Mouse (Mus musculus): ENCODE data around the gene Fnd3c2. TPM values are rescaled to one million over a fixed set of nuclear protein-coding genes. Genes with fewer than 3 reads are reported as not detected.
A peak's percentile ranks its signal among the peaks of the same experiment; 100 is the strongest.

Fnd3c2 gene
- polyA plus RNA-seq, 1 experiment from 2014 or later = not detected

DNA sequence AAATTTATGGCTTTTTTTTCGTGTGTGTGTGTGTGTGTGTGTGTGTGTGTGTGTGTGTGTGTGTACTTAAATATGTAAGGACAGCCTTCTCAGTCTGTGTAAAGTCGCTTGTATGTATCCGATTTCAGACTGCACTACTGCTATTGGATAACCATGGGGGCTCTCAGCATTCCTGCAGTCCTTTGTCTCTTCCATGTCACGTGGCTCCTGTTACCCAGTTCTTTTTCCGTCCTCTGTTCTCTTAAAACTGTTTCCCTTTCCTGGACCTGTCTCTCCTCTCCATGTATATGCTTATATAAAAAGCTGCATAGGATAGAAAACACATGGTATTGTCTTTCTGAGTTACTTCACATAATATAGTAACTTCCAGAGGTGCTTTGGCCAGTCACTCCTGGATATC, 69.5 kb downstream of the Fnd3c2 start:
- H3K27ac ChIP-seq (replicated peaks) = peak overlapping the region; percentile 89
- peaks cover 6% of the 10 kb centered on the region for H3K36me3 ChIP-seq
- peaks cover 47% of the 10 kb centered on the region for H3K4me1 ChIP-seq
- DNase-seq (ENCODE audit: low spot score) = peak; percentile 35
- no peaks in the 10 kb centered on the region for H3K9me3 ChIP-seq (replicated peaks)
- 15% methylated on average over 5 of the region's 5 CpGs for WGBS
- peak overlapping the region; percentile 64 for H3K4me3 ChIP-seq
- H3K27me3 ChIP-seq (ENCODE audit: low read depth, poor library complexity, severe bottlenecking) = peaks cover 47% of the 10 kb centered on the region

Other genes with a start within 250 kb of the Fnd3c2 start
- gene Magt1, start 243.5 kb downstream of the Fnd3c2 start, polyA plus RNA-seq (2016; fragmentation: Nextera tagmentation; extraction: Ambion mirVana) = 43.9 and 47.3 TPM in 2 replicates
- gene Cox7b, start 239.7 kb downstream of the Fnd3c2 start, polyA plus RNA-seq (2016; fragmentation: Nextera tagmentation; extraction: Ambion mirVana) = 273 and 288 TPM in 2 replicates
- gene Atp7a, start 228.1 kb downstream of the Fnd3c2 start, polyA plus RNA-seq (2016; fragmentation: Nextera tagmentation; extraction: Ambion mirVana) = 19.7 and 22.6 TPM in 2 replicates
- 0.17 and 0.24 TPM in 2 replicates for gene Tlr13, start 112.2 kb downstream of the Fnd3c2 start, polyA plus RNA-seq (2016; fragmentation: Nextera tagmentation; extraction: Ambion mirVana)
- 480 and 609 TPM in 2 replicates for gene Pgk1, start 68.3 kb downstream of the Fnd3c2 start, polyA plus RNA-seq (2016; fragmentation: Nextera tagmentation; extraction: Ambion mirVana)
- 11.3 and 13.3 TPM in 2 replicates for gene Taf9b, start 34.2 kb downstream of the Fnd3c2 start, polyA plus RNA-seq (2016; fragmentation: Nextera tagmentation; extraction: Ambion mirVana)
- 57.6 and 72.5 TPM in 2 replicates for gene Fndc3c1, start 230.0 kb upstream of the Fnd3c2 start, polyA plus RNA-seq (2016; fragmentation: Nextera tagmentation; extraction: Ambion mirVana)

All from midbrain, embryonic 10.5 days (tissue).